Mouse (Mus musculus) liver, embryonic 14.5 days (tissue): ENCODE data around the gene Ssh3.

ENCODE experiments used
- CTCF ChIP-seq: IDR thresholded peaks from 2 replicates; pipeline ENCODE4 v1.5.1; 2016; ENCODE audit warnings: antibody characterized with exemption, low read depth, control low read depth
- EP300 ChIP-seq: IDR thresholded peaks from 2 replicates; pipeline ENCODE4 v1.6.1; 2016; ENCODE audit warnings: antibody characterized with exemption, low read depth

GRCm38 (mm10) chr19:4298322-4299121 is 29.5 kb upstream of the Ssh3 start:
- TF ChIP-seq EP300 (no peak), CTCF (peak; percentile 6; the same call in 1 of the 2 replicates)
